Mouse (Mus musculus) adrenal gland, postnatal 25 days (tissue): ENCODE measurements around the gene Smyd3. TPM values are rescaled to one million over a fixed set of nuclear protein-coding genes. Genes with fewer than 3 reads are reported as not detected.

Experiments
- DNase-seq: peaks from one replicate; pipeline ENCODE4 v3.0.0; 2021; ENCODE audit warnings: mixed read lengths
- total RNA-seq: library from RNA; stranded (reverse); gene quantifications from 2 replicates; pipeline ENCODE4 v1.2.3, GENCODE M21; 2021

Smyd3 gene
- total RNA-seq, 1 experiment from 2014 or later = 9.6 TPM

- no peak for DNase-seq
These were observed 403.5 kb downstream of the Smyd3 start for GRCm38 (mm10) chr1:179114385-179114784.

- DNase-seq = no peak
These were observed 409.1 kb downstream of the Smyd3 start for GRCm38 (mm10) chr1:179108759-179109158.

GRCm38 (mm10) chr1:179107761-179108694 lies 409.8 kb downstream of the Smyd3 start:
- DNase-seq = no peak

- DNase-seq = no peak
These were observed 410.6 kb downstream of the Smyd3 start for GRCm38 (mm10) chr1:179107211-179107610.

GRCm38 (mm10) chr1:179106702-179107145 lies 411.1 kb downstream of the Smyd3 start:
- no peak for DNase-seq

GRCm38 (mm10) chr1:179106103-179106701 lies 411.6 kb downstream of the Smyd3 start:
- no peak for DNase-seq

- peak; percentile 9 for DNase-seq
These were observed 413.4 kb downstream of the Smyd3 start for GRCm38 (mm10) chr1:179104447-179104846.

GRCm38 (mm10) chr1:179096993-179097392 lies 420.8 kb downstream of the Smyd3 start:
- no peak for DNase-seq

GRCm38 (mm10) chr1:179096323-179096722 lies 421.5 kb downstream of the Smyd3 start:
- no peak for DNase-seq

GRCm38 (mm10) chr1:179089174-179089573 lies 428.7 kb downstream of the Smyd3 start:
- DNase-seq = no peak

- DNase-seq = no peak
These were observed 430.5 kb downstream of the Smyd3 start for GRCm38 (mm10) chr1:179087033-179087998.

GRCm38 (mm10) chr1:179086208-179086607 lies 431.6 kb downstream of the Smyd3 start:
- no peak for DNase-seq

- DNase-seq = no peak
These were observed 434.7 kb downstream of the Smyd3 start for GRCm38 (mm10) chr1:179083098-179083497.

- DNase-seq = no peak
These were observed 444.0 kb downstream of the Smyd3 start for GRCm38 (mm10) chr1:179073846-179074245.

GRCm38 (mm10) chr1:179072935-179073654 lies 444.7 kb downstream of the Smyd3 start:
- DNase-seq = no peak

GRCm38 (mm10) chr1:179072406-179072805 lies 445.4 kb downstream of the Smyd3 start:
- DNase-seq = no peak

- no peak for DNase-seq
These were observed 448.9 kb downstream of the Smyd3 start for GRCm38 (mm10) chr1:179068990-179069389.

- DNase-seq = no peak
These were observed 452.6 kb downstream of the Smyd3 start for GRCm38 (mm10) chr1:179065294-179065601.

- DNase-seq = no peak
These were observed 453.1 kb downstream of the Smyd3 start for GRCm38 (mm10) chr1:179064601-179065293.

- peak; percentile 83 for DNase-seq
These were observed 456.1 kb downstream of the Smyd3 start for GRCm38 (mm10) chr1:179061759-179062168.

- DNase-seq = no peak
These were observed 456.8 kb downstream of the Smyd3 start for GRCm38 (mm10) chr1:179061053-179061452.
